Mouse (Mus musculus): ENCODE data around the gene Tmigd3.

- TF ChIP-seq CTCF (IDR thresholded peaks at IDR 0.05; ENCODE audit: low read depth, low read length), result no peak
- no peak for TF ChIP-seq POLR2A (IDR thresholded peaks at IDR 0.05; ENCODE audit: borderline replicate concordance, low read depth, low read length)
Measured at GRCm38 (mm10) chr3:105883111-105883510, 12.4 kb downstream of the Tmigd3 start.

Data from bone marrow macrophage, adult 2 months (primary cell).